Mouse (Mus musculus): Measurements from ENCODE around the gene Ndufv3.
"Not testable (repeated sequence)": the region's sequence is repeated elsewhere in the genome, so short reads cannot be mapped to it uniquely, and the experiment has no call there.

Ndufv3 gene

DNA sequence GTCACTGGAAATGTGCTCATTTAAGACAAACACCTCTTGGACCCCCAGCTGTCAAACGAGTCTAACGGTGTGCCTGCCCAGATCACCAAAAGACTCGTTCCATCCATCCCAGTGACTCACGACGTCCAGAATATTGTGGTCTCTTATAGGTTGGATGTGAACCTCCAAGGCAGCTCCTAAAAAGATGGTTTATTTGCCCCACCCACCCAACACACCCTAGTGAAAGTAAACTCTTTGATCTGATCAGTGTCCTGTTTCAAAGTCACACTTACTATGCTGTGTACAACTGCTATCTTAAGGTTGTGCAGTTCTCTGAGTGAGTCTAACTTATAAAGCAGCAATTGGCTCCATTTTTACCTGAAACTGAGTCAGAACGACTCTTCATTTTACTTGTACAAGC is 7.3 kb upstream of the Ndufv3 start:
- no peak for DNase-seq

DNA sequence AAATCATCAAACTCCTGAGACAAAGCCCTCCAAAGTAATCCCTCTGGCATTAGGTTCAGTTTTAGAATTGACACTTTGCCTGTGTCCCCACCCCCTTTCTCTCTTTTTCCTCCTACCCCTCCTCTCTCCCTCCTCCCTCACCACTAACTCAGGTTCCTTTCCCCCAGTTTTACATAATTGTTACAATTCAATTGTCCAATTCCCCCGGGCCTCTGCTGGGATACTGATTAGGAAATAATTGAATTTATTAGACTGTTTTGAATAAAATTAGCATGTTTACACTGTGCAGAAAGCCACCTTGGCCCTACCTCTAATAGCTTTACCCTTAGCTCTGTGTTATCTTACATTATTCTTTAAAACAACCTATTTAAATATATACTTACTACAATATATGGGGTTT is 5.2 kb upstream of the Ndufv3 start:
- DNase-seq = no peak

DNA sequence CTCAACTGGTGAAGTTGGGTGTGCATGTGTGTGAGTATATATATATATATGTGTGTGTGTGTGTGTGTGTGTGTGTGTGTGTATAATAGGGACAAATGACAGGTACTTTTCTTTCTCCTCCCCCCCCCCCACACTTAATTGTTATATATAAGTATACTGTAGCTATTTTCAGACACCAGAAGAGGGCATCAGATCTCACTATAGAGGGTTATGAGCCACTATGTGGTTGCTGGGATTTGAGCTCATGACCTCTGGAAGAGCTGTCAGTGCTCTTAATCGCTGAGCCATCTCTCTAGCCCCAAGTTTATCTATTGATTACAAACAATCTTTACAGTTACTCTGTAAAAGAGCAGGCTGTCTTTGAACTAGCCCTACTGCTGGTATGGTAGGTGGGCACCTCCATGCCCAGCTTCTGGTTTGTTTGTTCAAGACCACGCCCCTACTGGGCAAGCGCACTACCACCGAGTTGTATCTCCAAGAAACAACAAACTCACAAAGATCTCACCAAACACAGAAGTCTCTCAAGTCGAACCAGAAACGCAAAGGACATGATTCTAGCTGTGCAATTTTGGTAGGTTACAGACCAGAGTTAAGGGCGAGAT is 470 bp upstream of the Ndufv3 start:
- no peak for DNase-seq

DNA sequence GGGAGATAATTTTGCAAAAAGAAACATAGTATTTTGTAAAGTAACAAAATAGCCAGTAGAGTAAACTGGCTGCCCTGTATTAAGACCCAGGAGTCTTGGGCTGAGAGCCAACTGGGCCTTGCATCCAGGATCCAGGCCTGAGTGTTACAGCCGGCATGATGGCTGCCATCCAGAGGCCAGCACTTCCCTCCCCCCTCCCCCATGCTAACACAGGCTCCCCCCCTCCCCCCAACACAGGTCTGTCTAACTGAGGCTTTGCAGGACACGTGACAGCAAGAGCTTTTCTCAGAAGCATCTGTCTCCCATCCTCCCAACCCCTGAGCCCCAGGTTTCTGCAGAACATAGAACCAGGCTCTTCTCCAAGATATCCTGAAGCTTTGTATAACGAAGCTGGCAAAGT is 980 bp downstream of the Ndufv3 start:
- peak; percentile 65 to 76 for DNase-seq

DNA sequence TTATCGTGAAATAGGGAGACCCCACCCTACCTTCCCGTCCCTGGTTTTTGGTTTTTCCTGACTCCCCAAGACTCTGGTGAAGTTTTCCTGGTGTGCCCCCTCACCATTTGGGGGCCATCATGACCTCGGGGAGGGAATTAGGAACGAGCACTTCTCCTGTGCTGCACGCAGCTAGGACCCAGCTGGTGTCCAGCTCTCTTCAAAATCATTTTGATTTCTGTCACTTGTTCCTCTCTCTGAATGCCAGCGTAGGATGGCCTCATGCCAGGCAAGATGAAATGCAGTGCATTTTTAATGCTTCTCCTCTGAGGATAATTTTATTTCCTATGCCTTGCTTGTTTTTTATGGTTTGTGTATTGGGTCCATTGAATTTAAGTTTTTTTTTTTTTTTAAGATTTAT is 2.0 kb downstream of the Ndufv3 start:
- no peak for DNase-seq

DNA sequence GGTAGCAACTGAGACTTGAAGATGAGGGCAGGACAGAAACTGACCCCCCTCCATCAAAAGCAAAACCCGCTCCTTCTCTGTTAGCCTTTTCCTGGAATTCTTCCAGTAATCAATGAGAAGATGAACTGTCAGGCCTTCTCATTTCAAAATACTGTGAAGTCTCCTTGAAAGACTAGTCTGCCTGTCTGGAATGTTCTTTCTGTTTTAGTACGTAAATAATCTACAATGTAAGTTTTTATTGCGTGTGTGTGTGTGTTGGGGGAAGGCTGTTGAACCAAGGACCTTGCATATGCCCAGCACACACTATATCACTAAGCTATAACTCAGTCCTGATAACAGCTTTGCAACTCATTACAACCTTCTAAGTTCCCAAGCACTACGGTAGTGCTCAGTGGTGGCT is 5.2 kb downstream of the Ndufv3 start:
- no peak for DNase-seq

DNA sequence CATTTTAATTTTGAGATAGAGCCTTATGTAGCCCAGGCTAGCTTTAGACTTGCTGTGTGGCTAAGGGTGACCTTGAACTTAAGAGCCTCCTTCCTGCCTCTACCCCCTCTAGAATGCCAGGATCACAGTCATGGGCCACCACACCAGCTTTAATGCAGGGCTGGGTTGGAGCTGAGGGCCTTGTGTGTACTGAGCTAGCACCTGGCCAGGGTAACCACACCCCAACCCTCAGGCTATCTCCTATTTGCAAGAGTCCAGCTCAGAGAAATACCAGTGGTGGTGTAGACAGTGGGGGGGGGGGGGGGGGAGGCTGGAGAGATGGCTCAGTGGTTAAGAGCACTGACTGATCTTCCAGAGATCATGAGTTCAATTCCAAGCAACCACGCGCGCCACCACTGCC is 5.9 kb downstream of the Ndufv3 start:
- DNase-seq = no peak

DNA sequence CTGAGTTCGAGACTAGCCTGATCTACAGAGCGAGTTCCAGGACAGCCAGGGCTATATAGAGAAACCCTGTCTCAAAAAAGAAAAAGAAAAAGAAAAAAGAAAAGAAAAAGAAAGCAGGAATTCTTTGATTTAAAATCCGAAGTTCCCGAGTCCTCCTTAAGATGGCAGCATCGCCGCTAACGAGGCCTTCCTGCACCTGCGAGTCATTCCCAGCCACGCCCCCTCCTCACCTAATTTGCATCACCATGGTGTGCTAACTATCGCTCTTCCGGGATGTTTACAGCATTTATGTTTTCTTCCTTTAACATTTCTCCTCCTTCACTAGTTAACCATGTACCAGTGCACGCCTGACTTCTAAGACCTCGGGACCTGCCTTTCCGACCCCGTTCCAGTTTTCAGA is 9.4 kb downstream of the Ndufv3 start:
- peak; percentile 77 to 83 for DNase-seq

DNA sequence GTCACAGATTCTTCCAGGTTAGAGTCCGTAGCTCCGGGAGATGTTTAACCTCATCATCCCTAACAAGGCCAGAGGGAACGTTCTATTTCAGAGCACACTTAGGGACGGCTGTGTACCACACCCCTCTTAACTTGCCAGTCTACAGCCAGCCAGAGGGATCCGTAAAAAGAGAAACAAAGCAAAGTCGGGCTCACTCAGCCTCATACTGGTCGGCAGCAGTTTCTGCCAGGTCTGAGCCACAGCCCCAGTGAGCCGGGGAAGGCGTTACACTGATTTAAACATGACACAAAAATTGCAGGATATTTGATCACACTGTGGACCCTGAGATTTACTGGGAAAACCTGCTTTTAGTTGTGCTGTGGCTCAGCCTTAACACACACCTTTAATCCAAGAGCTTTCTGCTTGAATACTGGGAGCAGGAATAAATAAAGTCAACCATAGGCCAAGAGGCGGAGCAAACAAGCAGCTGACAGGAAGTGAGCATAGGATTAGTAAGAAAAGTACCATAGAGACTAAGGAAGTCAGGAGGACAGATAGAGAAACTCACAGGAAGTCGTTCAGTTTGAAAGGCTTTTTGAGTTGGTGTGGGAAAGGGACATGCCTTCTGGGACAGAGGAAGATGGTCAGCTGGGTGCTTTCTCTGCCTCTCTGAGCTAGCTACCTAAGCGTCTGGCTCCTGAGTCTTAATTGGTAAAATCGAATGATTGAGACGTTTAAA is 11.7 kb downstream of the Ndufv3 start:
- DNase-seq = no peak

DNA sequence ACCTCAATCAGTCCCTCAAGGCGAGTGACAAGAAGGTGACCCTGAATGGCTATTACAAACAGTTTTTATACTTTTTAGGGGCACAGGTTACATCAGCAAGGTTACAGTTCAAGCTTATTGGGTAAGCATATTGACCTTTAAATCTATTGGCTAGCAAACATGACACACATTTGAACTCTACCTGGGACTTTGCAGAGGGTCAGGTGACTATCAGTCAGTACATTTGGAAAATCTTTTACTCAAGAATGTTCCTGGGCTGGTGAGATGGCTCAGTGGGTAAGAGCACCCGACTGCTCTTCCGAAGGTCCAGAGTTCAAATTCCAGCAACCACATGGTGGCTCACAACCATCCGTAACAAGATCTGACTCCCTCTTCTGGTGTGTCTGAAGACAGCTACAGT is 12.4 kb downstream of the Ndufv3 start:
- DNase-seq = not testable (repeated sequence)

DNA sequence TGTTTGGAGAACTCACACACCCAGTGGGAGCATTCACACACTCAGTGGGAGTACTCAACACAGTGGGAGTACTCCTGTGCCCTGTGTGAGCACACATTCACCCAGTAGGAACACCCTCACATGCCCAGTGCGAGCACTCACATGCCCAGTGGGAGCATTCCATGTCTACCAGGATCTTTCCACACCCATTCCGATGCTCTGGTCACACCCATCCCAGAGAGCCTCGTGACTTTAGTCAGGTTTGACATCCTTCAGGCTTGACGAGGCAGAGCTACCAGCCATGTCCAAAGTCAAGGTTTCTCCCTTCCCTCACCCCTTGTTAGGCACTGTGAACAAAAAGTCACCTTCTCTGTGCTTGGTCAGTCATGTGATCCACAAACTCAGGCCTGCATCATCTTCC is 15.4 kb downstream of the Ndufv3 start:
- peak in 1 of 2 experiments; percentile 45 for DNase-seq

DNA sequence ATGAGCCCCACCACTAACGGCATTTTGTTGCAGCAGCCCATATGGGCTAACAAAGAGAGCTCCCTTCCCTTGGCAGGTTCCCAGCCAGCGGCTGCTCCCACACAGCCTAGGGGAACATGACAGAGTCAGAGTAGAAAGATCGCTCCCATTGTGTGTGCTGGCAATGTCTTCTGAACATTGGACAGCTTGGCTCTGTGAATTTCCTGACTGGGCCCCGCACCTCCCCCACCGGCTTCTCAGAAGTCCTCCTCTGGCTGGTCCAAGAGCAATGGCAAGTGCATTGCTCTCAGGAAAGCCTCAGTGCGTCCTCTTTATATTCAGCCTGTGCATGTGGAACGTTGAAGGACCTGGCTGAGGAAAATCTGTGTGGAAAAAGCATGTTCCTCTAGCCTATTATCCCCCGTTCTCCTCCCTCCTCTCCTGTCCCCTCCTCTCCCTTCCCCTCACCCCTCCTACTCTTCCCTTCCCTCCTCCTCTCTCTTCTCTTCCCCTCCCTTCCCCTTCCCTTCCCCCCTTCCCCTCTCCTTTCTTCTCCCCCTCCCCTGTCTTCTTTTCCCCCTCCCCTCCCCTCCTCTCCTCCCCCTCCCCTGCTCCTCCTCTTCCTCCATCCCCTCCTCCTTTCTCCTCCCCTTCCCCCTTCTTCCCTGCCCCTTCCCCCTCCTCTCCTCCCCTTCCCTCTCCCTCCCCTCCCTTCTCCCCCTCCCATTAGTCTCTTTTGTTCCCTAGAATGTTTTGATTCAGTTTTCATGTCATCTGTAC is 16.1 kb downstream of the Ndufv3 start:
- DNase-seq = peak; percentile 78 to 86

DNA sequence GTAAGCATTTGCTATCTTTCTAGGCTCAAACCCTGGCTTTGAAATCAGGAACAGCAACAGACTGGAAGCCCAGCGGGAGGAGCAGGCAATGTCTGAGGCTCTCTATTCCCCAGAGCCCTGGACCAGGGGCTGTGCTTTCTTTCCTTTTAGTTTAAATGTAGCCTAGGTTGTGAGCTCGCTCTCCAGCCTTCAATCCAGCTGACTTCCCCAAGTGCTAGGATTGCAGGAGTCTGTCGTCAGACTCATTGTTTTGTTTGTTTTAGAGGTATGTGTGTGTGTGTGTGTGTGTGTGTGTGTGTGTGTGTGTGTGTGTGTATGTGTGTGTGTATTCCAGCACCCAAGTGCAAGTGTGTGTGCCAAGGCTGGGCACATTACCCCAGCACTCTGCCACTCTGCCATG is 20.2 kb downstream of the Ndufv3 start:
- DNase-seq = no peak

DNA sequence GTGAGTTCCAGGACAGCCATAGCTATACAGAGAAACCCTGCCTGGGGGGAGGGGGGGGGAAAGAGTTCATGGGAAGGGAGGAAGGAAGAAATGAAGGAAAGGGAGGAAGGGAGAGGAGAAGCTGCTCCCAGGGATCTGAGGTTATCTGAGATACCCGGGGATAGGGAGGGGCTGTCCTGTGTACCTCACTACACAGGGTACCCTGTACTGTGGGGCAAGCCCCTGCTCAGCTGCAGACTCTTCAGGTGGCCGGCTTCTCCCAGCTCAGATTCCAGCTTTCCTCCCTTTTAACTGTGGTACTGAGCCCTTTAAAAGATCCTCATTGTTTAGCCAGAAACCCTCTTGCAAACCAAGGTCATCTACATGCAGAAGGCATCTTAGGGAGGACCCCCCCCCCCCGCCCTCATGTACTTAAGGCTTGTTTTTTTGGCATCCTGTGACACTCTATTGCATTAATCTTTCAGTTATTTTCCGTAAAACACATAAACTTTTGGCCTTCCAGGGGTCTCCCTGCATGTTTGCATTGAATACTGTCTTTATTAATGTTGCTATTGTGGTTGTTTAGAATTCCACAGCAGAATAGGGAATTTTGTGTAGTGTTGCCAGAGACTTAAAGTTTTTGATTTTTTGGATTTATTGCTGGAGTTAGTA is 21.0 kb downstream of the Ndufv3 start:
- no peak for DNase-seq

DNA sequence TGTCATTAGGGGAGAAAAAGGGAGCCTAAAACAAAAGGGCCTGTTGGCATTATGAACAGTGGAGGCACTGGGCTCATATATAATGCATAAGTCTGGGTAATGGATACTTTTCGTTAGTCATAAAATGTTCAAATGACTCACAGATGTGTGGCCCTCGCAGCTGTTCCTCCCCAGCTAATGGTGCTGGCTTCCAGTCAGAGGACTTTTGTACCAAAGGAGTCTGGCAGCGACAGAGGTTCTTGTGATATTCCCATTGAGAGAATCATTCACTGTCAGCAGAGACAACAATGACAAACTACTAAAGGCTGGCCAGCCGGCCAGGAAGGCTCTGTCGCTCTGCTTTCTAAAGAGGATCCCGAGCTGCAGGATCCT is 21.5 kb downstream of the Ndufv3 start:
- peak; percentile 43 to 54 for DNase-seq

DNA sequence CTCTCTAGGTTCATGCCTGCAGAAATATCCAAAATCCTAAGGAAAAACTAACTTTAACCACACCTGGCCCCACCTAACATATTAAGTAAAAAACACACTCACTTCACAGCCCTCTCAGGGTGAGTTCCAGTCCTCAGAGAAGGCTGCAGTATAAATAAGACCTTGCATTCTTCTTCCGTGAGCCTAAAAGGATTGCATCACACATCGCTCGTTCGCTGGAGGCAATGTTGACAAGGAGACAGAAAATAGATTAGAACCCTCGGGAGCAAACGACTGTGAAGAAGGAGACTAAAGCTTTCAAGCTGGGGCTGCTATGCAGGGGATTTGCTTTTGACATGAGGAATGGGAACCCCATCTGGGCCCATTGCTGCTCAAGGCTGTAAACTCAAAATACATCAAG is 23.7 kb downstream of the Ndufv3 start:
- no peak for DNase-seq

DNA sequence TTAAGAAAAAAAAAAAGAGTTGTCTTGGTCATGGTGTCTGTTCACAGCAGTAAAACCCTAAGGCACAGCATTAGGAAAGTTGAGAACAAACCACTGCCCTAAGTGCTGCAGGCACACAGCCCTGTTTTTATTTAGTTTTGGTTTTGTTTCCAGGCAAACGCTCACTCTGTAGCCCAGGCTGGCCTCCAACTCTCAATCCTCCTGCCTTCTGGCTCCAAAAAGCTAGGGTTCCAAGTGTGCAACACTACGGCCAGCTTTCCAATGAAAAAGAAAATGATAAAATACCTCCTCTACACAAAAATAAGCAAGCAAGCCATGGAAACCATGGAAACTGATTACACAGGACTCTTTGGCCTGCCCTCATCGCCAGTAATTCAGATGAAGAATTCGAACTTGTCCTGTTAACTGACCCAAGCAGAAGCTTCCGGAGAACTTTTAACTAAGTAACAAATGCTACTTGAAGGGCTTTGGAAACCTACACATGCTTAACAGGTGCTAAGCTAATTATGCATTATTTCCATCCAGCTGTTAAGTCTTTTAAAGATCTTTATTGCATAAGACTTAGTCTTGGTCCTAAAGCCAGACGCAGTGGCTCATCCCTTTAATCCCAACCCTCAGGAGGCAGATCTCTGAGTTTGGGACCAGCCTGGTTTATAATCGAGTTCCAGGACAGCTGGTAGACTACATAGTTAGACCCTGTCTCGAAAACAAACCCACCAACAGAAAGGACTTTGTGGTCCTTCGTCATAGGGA is 26.7 kb downstream of the Ndufv3 start:
- DNase-seq = no peak

DNA sequence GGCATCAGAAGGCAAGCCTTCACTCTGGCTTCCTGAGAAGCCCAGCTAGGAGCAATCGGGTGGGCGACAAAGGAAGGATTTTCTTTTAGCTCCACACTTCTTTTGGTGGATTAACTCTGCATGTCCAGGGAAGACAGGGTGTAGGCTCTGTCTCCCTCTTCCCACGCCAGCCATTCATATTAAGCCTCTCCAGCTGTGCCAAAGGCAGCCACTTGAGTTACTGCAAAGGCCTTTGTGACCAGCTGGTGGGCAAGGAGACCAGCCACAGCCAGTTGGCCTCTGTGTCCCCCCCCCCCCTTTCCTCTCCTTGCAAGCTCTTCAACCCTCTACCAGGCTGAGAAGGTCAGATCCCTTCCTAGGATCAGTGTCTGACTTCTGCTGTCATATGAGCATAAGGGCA is 28.1 kb downstream of the Ndufv3 start:
- no peak for DNase-seq

DNA sequence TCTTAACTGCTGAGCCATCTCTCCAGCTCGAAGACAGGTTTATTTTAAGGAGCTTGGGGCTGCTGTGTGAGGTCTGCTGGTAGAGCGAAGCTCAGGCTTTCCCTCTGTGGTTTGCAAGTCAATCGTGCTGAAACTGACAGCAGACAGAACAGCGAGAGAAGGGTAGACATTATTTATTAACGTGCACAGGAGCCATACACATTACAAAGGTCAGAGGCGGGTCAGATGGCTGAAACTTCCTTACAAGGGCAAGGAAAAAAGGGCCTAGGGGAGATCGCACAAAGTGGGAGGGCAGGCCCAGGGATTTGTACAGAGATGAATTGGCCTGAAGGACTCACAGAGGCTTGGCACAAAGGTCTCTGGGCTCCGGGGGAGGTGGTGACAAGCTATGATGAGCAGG is 29.5 kb downstream of the Ndufv3 start:
- peak in 1 of 2 experiments; percentile 31 for DNase-seq

DNA sequence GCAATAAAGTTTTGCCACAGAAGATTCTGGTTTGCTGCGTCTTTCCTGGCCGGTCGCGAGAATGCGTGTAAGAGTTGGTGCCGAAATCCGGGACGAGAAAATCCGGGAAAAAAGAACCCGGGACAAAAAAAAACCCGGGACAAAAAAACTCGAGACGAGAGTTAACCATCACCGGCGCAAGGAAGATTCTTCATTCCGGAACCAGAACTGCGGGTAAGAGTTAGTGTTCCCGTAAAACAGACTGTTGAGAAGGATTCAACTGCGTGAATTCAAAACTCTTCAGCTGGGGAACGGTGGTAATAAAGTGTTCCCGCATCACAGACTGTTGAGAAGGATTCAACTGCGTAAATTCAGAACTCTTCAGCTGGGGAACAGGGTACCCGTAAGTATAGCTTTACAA is 32.7 kb downstream of the Ndufv3 start:
- not testable (repeated sequence) for DNase-seq

DNA sequence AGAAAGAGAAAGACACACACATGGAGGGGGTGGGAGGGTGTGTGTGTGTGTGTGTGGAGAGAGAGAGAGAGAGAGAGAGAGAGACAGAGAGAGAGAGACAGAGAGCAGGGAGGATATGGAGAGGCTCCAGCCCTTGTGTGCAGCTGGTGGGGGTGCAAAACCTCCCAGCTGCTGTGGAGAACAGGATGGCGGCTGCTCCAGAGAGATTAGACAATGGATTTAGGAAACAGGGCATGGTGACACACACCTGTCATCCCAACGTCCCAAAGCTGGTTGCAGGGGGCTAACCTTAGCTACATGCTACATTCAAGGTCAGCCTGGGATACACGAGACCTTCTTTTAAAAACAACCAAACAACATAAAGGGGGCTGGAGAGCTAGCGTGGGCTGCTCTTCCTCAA is 36.3 kb downstream of the Ndufv3 start:
- DNase-seq = peak in 1 of 2 experiments; percentile 47

DNA sequence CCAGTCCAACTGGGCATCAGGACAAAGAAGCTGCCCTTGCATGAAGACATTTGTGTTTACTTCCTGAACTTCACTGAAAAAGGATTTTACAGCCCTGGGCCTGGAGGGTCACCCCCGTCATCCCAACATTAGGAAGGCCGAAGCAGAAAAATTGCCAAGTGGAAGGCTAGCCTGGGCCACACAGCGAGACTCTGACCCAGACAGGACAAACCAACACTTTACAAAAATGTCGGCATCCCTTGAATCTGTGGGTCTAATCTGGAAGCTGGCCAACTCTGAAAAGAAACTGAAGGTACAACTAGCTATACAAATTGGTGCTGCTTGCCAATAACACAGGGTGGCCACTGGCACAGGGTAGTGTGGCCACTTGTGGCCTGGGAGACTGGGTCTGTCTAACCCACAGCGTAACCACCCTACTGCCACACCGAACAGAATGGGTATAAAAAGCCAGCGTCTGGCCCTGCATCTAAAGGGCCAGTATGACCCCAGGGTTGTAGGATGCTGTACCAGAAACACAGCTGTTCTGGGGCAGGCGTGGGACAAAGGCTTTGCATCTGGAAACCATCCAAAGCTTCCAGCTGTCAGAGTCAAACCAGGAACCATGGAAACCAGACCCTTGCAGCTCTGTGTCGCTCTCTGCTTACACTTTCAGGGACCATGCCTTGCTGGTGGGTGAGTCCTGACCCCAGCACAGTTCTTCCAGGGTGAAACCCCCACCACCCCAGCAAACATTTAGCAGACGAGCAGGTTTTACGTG is 37.4 kb downstream of the Ndufv3 start:
- peak; percentile 67 to 71 for DNase-seq
